Mouse (Mus musculus): ENCODE measurements at regions not wholly inside any gene's neighbourhood (a gene's known extent, or its start where the extent isn't known, plus 50 kb on each side); places are given as distances from the start of the nearest gene placed in this dataset.

GRCm38 (mm10) chr1:45021234-45021633 lies 290.1 kb upstream of the Col3a1 start:
- TF ChIP-seq FOSL1 (IDR thresholded peaks at IDR 0.05; ENCODE audit: insufficient read depth, low read length, poor library complexity, severe bottlenecking): no peak
- TF ChIP-seq CTCF (IDR thresholded peaks at IDR 0.05; ENCODE audit: control insufficient read depth, insufficient read depth, insufficient read length): no peak
- TF ChIP-seq USF1 (IDR thresholded peaks at IDR 0.05; ENCODE audit: low read depth): no peak
- no peak for TF ChIP-seq MYOG (IDR thresholded peaks at IDR 0.05; ENCODE audit: control insufficient read depth, extremely low read depth, insufficient read length)

All from C2C12 (cell line).